Mouse (Mus musculus) bone marrow, adult 2 months (tissue): ENCODE results near the gene Abca1.

Experiments
- CTCF ChIP-seq: fragments of 200-500 bp; IDR thresholded peaks from 2 replicates; pipeline ENCODE4 v1.5.1; 2011; ENCODE audit warnings: low read length, control low read depth; ENCODE audit not compliant: control insufficient read depth, insufficient read depth
- POLR2A ChIP-seq: fragments of 200-500 bp; IDR thresholded peaks from 2 replicates; pipeline ENCODE4 v1.6.1; 2011; ENCODE audit warnings: low read depth, mild to moderate bottlenecking, control low read depth, low read length, borderline replicate concordance; ENCODE audit not compliant: control insufficient read depth

GRCm38 (mm10) chr4:53170403-53170802, 10.7 kb upstream of the Abca1 start:
- no peak for TF ChIP-seq CTCF
- no peak for TF ChIP-seq POLR2A
